Mouse (Mus musculus) megakaryocyte-erythroid progenitor cell, adult 5-6 weeks (primary cell): ENCODE results near the gene Gm4792. TPM values are rescaled to one million over a fixed set of nuclear protein-coding genes. Genes with fewer than 3 reads are reported as not detected.

Experiments used
- ATAC-seq: replicated peaks from 2 replicates; pipeline ENCODE4 v1.8.0; 2016; ENCODE audit warnings: mild to moderate bottlenecking, inconsistent platforms; ENCODE audit not compliant: severe bottlenecking, poor library complexity, low FRiP score, low TSS enrichment
- total RNA-seq, 2 experiments: library from RNA; stranded (forward) in 1 of 2; stranded (reverse) in 1 of 2; fragments of 200-1000, 215-1000 nt in 1 of 2; fragments of >200 nt in 1 of 2; fragmentation: Nextera tagmentation in 1 of 2; gene quantifications; 2 replicates each; pipeline ENCODE4 v1.2.3; 2014 to 2017

Gm4792 gene
- total RNA-seq, 2 experiments from 2014 or later: not detected

DNA sequence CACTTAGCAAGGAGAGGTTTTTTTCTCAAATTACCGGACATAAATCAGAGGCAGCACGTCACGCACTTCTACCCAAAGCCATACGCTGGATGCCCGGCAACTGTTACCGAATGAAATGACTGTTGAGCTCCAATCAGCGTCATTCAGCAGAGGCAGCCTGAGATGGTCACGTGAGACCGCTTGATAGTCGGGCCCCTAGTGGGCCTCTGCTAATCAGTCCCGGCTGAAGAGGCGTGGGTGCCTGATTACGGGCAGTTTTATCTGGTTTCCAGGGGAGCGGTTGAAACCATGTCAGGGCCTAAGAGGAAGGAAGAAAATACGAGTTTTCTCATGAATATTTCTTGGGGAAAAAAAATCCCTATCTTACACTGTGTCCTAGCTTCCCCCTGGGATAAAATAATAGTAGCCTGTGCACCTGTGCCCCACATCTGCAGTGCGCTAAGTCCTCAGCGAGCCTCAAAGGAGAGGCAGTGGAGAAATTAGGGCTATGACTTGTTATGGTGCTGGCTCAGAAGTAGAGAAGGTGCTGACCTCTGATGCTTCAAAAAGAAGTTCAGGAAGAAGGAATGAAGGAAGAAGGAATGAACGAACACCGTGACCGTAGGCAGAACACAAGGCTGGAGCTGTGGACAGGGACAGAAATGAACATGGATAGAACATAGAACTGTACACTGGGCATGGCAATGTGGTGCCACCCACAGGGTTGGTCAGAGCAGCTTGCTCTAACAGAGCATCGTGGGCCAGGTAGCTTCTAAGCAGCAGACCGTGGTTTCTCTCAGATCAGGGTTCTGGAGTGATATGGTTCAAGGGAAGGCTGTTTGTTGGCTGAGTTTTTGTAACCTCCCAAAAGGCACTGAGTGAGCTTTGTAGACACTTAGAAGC, 48.7 kb downstream of the Gm4792 start:
- ATAC-seq: peak; percentile 98

DNA sequence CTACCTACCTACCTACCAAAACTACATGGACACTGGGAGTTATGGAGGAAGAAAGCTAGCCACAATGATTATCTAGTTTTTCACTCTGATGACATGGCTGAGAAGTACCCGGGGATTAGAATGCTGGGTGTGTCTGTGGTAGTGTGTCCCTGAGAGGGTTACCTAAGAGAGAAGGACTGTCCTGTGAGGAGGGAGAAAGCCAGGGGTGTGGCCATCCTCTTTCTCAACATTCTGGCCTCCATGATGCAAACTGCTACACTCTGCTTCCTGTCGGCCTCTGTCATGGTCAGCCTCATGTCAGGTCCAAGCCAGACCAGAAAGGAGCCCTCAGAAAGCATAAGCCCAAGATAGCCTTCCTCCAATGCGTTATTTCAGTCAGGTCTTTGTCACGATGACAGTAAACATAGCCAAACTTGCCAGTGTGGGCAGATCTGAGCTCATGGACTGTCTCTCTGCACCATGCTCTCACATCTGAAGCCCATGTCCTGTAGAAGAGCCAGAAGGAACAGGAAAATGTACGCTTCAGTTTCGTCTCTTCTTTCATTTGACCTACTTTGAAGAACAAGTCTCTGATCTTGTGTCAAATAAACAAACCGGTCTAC, 50.7 kb downstream of the Gm4792 start:
- ATAC-seq: no peak

Other genes starting within 250 kb of the Gm4792 start
- gene Nr2c1, start 150.7 kb downstream of the Gm4792 start, total RNA-seq (2014; fragmentation: Nextera tagmentation): 5.5 and 8.2 TPM in 2 replicates
- gene Nr2c1, start 150.7 kb downstream of the Gm4792 start, total RNA-seq (2017): 2.2 and 7.4 TPM in 2 replicates
- gene Ndufa12, start 100.0 kb downstream of the Gm4792 start, total RNA-seq (2014; fragmentation: Nextera tagmentation): 213 and 250 TPM in 2 replicates
- gene Ndufa12, start 100.0 kb downstream of the Gm4792 start, total RNA-seq (2017): 394 and 524 TPM in 2 replicates
- 0.24 and 2.4 TPM in 2 replicates for gene Tmcc3, start 13.2 kb upstream of the Gm4792 start, total RNA-seq (2014; fragmentation: Nextera tagmentation)
- 0.72 TPM in 1 of 2 replicates, not detected in the other for gene Tmcc3, start 13.2 kb upstream of the Gm4792 start, total RNA-seq (2017)